Comparison of ENCODE assay signal across 15 mouse cellular contexts in genomic region chr5:122703574-122703973, GRCm38 (mm10).
"Had no signal": no experiment of that assay in that cellular context is flagged by ENCODE, and none has a peak within 500 bp of the region (broad histone marks: within the 10 kb centered on the region; RNA-seq: fewer than 3 reads in every experiment).

No protein-coding gene starts in this region.

- DNase-seq: lung, adult 18-20 months; lung, embryonic 14.5 days; lung, postnatal 10 days; lung, postnatal 4 days; right cerebral cortex, postnatal 14 days; thymus, adult 2 months; thymus, postnatal 25 days; thymus, postnatal 4 days had no signal

- H3K36me3 ChIP-seq: midbrain, embryonic 13.5 days; midbrain, embryonic 15.5 days; neural tube, embryonic 12.5 days; stomach, embryonic 15.5 days had no signal

- H3K9me3 ChIP-seq: megakaryocyte, embryonic 14.5 days; midbrain, embryonic 13.5 days; midbrain, embryonic 15.5 days; neural tube, embryonic 12.5 days; stomach, embryonic 15.5 days had no signal

- H3K27me3 ChIP-seq: midbrain, embryonic 13.5 days; midbrain, embryonic 15.5 days; neural tube, embryonic 12.5 days; stomach, embryonic 15.5 days had no signal

- H3K27ac ChIP-seq: midbrain, embryonic 13.5 days; midbrain, embryonic 15.5 days; neural tube, embryonic 12.5 days; stomach, embryonic 15.5 days; stomach, postnatal 0 days had no signal

- H3K9ac ChIP-seq: lung, embryonic 14.5 days; midbrain, embryonic 13.5 days; midbrain, embryonic 15.5 days; neural tube, embryonic 12.5 days; stomach, embryonic 15.5 days had no signal

- H3K4me2 ChIP-seq: lung, embryonic 14.5 days; midbrain, embryonic 11.5 days; midbrain, embryonic 13.5 days; midbrain, embryonic 15.5 days; neural tube, embryonic 12.5 days; stomach, embryonic 15.5 days had no signal

- ATAC-seq: midbrain, embryonic 13.5 days; midbrain, embryonic 15.5 days had no signal

- H3K4me3 ChIP-seq: megakaryocyte, embryonic 14.5 days; midbrain, embryonic 13.5 days; midbrain, embryonic 15.5 days; neural tube, embryonic 12.5 days; stomach, embryonic 15.5 days had no signal
